Mouse (Mus musculus): ENCODE results near the gene 4933414I15Rik. TPM values are rescaled to one million over a fixed set of nuclear protein-coding genes. Genes with fewer than 3 reads are reported as not detected.

Gene 4933414I15Rik
- polyA plus RNA-seq, 1 experiment, result not detected

DNA sequence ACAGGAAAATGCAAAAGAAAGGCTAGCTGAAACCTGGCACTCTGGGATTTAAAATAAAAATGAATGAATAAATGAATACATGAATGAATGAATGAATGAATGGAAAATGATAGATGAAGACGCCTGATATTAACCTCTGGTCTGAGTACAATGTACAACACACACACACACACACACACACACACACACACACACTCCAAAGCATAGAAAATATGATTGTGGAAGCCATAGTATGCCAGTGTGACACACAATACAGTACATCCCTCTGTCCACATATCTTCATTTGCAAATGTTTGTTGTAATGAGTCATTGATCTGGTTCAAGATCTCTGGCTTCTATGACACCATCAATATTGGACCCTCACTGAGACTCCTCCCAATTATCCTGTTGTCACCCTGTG, 11.5 kb downstream of the 4933414I15Rik start:
- peak overlapping the region; percentile 55; the same call in 1 of the 2 replicates for H3K4me3 ChIP-seq (ENCODE audit: insufficient read depth, low read length)
- H3K27ac ChIP-seq (ENCODE audit: insufficient read depth, low read length), result no peak overlapping the region
- no peaks in the 10 kb centered on the region for H3K4me1 ChIP-seq (ENCODE audit: control insufficient read depth, insufficient read depth, low read length)
- TF ChIP-seq POLR2A (IDR thresholded peaks at IDR 0.05; ENCODE audit: extremely low read depth, insufficient read depth, low read length), result no peak
- no peak for TF ChIP-seq CTCF (IDR thresholded peaks at IDR 0.05; ENCODE audit: extremely low read depth, insufficient read depth, low read length)

DNA sequence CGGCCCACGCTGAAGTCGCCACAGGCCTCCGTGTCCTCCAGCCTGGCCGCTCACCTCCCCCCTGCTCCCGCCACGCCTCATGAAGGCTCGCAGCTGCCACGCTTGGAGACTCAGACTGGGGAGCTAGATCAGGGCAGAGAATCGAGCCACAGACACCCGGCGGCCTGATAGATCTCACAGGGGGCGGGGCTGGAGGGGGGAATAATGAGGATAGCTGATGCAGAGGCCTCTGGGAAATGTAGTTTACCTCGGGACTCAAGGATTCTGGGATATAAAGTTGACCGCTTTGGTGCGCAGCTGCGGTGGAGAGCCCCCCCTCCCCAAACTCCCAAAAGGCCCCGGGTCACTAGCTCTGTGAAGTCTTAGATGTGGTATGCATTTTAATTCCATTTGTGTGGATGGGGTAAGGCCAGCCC, 12.1 kb downstream of the 4933414I15Rik start, which contains the start of gene Zfp354b:
Gene Zfp354b, minus strand, starts transcription at position 183 of the 416 bp plus-strand sequence.
- no peaks in the 10 kb centered on the region for H3K4me1 ChIP-seq (ENCODE audit: control insufficient read depth, insufficient read depth, low read length)
- H3K4me3 ChIP-seq (ENCODE audit: insufficient read depth, low read length), result peak within 1 kb of the TSS; percentile 55
- peak within 1 kb of the TSS; percentile 20 for H3K27ac ChIP-seq (ENCODE audit: insufficient read depth, low read length)
- TF ChIP-seq POLR2A (IDR thresholded peaks at IDR 0.05; ENCODE audit: extremely low read depth, insufficient read depth, low read length), result peak; percentile 77
- TF ChIP-seq CTCF (IDR thresholded peaks at IDR 0.05; ENCODE audit: extremely low read depth, insufficient read depth, low read length), result no peak

- H3K4me3 ChIP-seq (ENCODE audit: insufficient read depth, low read length), result peak overlapping the region; percentile 55
- TF ChIP-seq CTCF (IDR thresholded peaks at IDR 0.05; ENCODE audit: extremely low read depth, insufficient read depth, low read length) (no peak), POLR2A (IDR thresholded peaks at IDR 0.05; ENCODE audit: extremely low read depth, insufficient read depth, low read length) (no peak)
- H3K4me1 ChIP-seq (ENCODE audit: control insufficient read depth, insufficient read depth, low read length), result no peaks in the 10 kb centered on the region
- peak overlapping the region; percentile 20 for H3K27ac ChIP-seq (ENCODE audit: insufficient read depth, low read length)
Measured at GRCm38 (mm10) chr11:50931021-50931420, 12.5 kb downstream of the 4933414I15Rik start.

- Histone ChIP-seq H3K4me1 (ENCODE audit: control insufficient read depth, insufficient read depth, low read length) (no peaks in the 10 kb centered on the region), H3K4me3 (ENCODE audit: insufficient read depth, low read length) (peak overlapping the region; percentile 55), H3K27ac (ENCODE audit: insufficient read depth, low read length) (no peak overlapping the region)
- TF ChIP-seq POLR2A (IDR thresholded peaks at IDR 0.05; ENCODE audit: extremely low read depth, insufficient read depth, low read length) (no peak), CTCF (IDR thresholded peaks at IDR 0.05; ENCODE audit: extremely low read depth, insufficient read depth, low read length) (no peak)
Measured at GRCm38 (mm10) chr11:50930469-50931014, 13.0 kb downstream of the 4933414I15Rik start.

DNA sequence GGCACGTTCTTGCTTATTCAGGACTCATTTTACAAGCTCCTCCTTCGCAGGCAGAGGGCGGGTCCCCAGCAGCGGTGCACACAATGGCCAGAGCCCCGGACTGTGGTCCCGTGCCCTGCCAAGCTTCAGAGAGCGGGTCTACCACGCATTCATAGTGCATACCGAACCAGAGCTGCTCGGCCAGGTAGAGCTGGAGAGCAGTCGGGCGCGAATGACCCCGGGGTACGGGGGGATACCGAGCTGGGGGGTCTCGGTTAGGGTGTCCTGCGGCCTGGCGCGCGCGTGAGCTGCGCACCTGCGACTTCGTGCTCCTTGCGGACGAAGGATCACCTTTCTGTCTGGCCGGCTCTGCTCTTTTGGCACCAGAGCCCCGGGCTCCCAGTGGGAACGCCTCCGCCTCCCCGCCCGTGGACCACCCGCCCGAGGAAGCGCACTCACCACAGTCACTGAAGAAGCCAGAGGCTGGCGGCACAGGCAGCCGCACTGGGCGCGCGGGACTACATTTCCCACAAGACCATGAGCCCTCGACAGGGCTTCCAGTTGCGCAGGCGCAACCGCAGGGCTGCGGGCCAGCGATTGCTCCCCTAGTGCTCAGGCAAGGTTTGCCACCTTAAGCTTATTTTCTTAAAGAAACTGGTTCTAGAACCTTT, 27.8 kb downstream of the 4933414I15Rik start, which contains the start of gene Zfp2:
Gene Zfp2, minus strand, starts transcription at position 495 of the 650 bp plus-strand sequence.
- TF ChIP-seq CTCF (IDR thresholded peaks at IDR 0.05; ENCODE audit: extremely low read depth, insufficient read depth, low read length) (peak; percentile 53), POLR2A (IDR thresholded peaks at IDR 0.05; ENCODE audit: extremely low read depth, insufficient read depth, low read length) (peak; percentile 73; the same call in 1 of the 2 replicates)
- Histone ChIP-seq H3K27ac (ENCODE audit: insufficient read depth, low read length) (peak within 1 kb of the TSS; percentile 85), H3K4me1 (ENCODE audit: control insufficient read depth, insufficient read depth, low read length) (peaks cover 3% of the 10 kb centered on the region; the same call in 1 of the 2 replicates), H3K4me3 (ENCODE audit: insufficient read depth, low read length) (peak within 1 kb of the TSS; percentile 95)

- Histone ChIP-seq H3K4me1 (ENCODE audit: control insufficient read depth, insufficient read depth, low read length) (peaks cover 3% of the 10 kb centered on the region; the same call in 1 of the 2 replicates), H3K4me3 (ENCODE audit: insufficient read depth, low read length) (peak overlapping the region; percentile 9; the same call in 1 of the 2 replicates), H3K27ac (ENCODE audit: insufficient read depth, low read length) (no peak overlapping the region)
- no peak for TF ChIP-seq POLR2A (IDR thresholded peaks at IDR 0.05; ENCODE audit: extremely low read depth, insufficient read depth, low read length)
- no peak for TF ChIP-seq CTCF (IDR thresholded peaks at IDR 0.05; ENCODE audit: extremely low read depth, insufficient read depth, low read length)
Measured at GRCm38 (mm10) chr11:50914461-50914860, 29.1 kb downstream of the 4933414I15Rik start.

GRCm38 (mm10) chr11:50913301-50913700, 30.3 kb downstream of the 4933414I15Rik start:
- Histone ChIP-seq H3K4me1 (ENCODE audit: control insufficient read depth, insufficient read depth, low read length) (peaks cover 3% of the 10 kb centered on the region; the same call in 1 of the 2 replicates), H3K4me3 (ENCODE audit: insufficient read depth, low read length) (no peak overlapping the region), H3K27ac (ENCODE audit: insufficient read depth, low read length) (no peak overlapping the region)
- TF ChIP-seq CTCF (IDR thresholded peaks at IDR 0.05; ENCODE audit: extremely low read depth, insufficient read depth, low read length) (no peak), POLR2A (IDR thresholded peaks at IDR 0.05; ENCODE audit: extremely low read depth, insufficient read depth, low read length) (no peak)

- Histone ChIP-seq H3K27ac (ENCODE audit: insufficient read depth, low read length) (no peak overlapping the region), H3K4me1 (ENCODE audit: control insufficient read depth, insufficient read depth, low read length) (peaks cover 8% of the 10 kb centered on the region), H3K4me3 (ENCODE audit: insufficient read depth, low read length) (no peak overlapping the region)
- TF ChIP-seq CTCF (IDR thresholded peaks at IDR 0.05; ENCODE audit: extremely low read depth, insufficient read depth, low read length), result no peak
- 0 out of 2 replicates have a peak, but pooled peaks have one; percentile 21 for TF ChIP-seq POLR2A (IDR thresholded peaks at IDR 0.05; ENCODE audit: extremely low read depth, insufficient read depth, low read length)
Measured at GRCm38 (mm10) chr11:50908136-50908535, 35.4 kb downstream of the 4933414I15Rik start.

DNA sequence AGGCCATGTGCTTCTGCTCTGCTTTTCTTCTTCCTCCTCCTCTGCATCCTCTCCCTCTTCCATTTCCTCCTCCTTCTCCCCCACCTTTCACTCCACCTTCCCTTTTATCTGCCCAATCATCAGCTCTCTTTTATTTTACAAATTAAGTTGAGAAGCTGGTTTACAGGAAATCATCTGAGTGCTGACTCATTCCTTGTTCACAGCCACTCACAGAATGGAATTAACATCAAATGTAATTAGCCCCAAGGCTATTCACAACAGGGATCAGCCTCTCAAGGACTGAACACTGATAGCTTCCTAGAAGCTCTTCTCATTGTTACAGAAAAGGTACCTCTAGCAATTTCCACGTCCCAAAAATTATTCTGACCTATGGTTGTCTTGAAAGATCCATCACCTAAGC, 46.2 kb downstream of the 4933414I15Rik start:
- H3K27ac ChIP-seq (ENCODE audit: insufficient read depth, low read length), result no peak overlapping the region
- H3K4me3 ChIP-seq (ENCODE audit: insufficient read depth, low read length), result no peak overlapping the region
- H3K4me1 ChIP-seq (ENCODE audit: control insufficient read depth, insufficient read depth, low read length), result no peaks in the 10 kb centered on the region
- TF ChIP-seq CTCF (IDR thresholded peaks at IDR 0.05; ENCODE audit: extremely low read depth, insufficient read depth, low read length), result no peak
- TF ChIP-seq POLR2A (IDR thresholded peaks at IDR 0.05; ENCODE audit: extremely low read depth, insufficient read depth, low read length), result no peak
